Mouse (Mus musculus): ENCODE data around the gene Zswim5.
A peak's percentile ranks its signal among the peaks of the same experiment; 100 is the strongest.
"Not testable (repeated sequence)": the region's sequence is repeated elsewhere in the genome, so short reads cannot be mapped to it uniquely, and the experiment has no call there.

The Zswim5 gene

DNA sequence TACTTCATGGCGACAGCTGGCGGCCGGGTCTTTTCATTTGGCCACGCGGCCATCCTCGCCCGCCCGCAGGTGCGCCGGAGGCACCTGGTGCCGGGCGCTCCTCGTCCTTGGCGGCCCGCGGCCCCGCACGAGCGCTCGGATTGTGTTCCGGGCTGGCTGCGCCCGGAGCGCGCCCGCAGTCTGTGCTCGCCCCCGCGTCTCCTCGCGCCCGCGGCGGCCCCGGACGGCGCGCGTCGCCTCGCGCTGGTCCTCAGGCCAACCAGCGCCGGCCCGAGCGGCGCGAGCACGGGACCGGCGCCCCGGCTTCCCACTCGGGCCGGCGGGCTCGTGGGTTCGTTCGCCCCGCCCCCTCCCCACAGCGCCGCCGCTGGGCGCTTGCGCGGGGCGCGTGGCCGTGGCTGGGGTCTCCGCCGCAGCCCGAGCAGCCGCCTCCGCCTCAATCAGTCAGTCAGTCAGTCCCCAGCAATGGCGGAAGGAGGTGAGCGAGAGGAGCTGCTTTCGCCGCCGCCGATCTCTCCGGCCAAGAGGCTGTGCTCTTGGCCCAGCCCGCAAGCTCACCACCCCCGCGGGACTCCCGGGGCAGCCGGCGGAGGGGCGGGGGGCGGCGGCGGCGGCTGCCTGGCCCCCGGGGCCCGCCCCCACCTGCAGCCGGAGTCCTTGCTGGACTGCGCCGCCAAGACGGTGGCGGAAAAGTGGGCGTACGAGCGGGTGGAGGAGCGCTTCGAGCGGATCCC lies at the start of gene Zswim5:
Zswim5 (plus strand) TSS at position 382 of the 734 bp plus-strand sequence.
- DNase-seq: peak; percentile 64 to 85

DNA sequence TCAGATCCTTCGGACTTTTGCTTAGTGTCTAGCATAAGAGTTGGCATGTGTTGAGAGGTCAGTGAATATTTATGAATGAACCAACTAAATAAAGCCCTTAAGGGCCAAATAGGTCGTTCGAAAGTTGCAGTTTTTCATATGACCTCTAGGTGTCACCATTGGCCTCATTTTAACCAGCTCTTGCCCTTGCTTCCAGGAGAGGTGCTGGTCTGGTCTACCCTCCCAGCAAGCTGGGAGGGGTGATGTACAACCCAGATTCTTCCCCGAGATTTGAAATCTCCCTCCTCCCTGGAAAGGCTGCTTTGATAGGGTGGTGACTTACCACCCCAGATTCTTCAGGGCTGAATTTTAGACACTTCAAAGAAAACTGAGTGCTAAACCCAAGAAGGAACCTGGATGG lies 49.4 kb upstream of the Zswim5 start:
- DNase-seq: peak in 1 of 2 experiments; percentile 55

DNA sequence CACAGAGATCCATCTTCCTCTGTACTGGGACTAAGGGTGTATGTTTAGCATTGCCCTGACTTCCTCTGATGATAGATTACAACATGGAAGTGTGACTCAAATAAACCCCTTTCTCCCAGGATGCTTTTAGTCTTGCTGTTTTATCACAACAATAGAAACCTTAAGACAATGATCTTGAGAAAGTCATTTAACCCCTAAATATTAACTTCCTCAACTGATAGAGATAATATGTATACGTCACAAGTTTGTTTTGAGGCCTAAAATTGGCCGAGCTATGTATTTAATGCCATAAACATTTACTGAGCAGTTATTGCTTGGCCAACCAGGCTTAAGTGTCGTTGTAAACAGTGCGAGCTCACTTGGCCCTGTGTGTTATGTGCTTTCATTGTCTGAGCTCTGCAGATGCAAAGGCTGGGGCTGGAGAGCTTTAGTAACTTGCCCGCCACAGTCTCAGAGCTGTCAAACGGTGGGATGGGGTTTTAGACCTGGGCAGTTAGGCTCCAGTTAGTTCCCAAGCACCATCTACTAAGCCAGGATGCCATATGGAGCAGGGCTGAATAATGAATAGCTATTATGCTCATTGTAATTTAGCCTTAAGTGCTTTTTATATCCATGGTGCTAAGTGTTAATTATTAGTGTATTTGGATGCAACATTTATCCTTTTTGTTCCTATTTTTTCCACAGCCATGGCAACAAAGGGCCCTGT lies 47.7 kb upstream of the Zswim5 start:
- DNase-seq: no peak

DNA sequence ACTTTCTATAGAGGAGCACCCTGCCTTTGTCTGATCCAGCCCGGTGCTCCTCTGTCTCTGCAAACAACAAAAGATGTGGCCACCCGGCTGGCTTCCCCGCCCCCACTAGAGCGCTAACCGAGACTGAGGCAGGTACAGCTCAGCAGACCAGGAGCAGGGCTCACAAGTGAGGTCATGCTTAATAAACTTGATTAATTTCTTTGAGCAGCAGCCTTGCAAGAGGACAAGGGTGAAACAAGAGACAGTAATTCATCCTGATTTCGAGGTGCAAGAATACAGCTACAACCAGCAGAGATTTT lies 47.2 kb upstream of the Zswim5 start:
- DNase-seq: no peak

DNA sequence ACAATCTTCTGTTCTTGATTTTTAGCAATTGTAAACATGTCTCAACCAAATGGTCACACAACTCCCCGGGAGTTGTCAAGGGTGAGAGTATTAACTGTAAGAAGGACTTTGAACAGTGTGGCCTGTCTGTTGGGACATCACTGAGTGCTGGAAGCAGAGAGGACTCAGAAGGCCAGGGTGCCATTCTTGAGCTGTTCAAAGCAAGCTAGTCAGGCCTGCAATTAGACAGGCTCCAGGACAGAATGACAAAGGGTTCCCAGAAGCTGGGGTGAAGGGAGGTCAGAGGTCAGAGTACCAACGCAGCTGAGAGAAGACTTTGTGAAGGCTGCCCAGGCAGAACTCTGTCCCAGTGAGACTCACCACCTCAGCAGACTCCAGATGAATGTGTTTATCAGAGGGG lies 38.2 kb upstream of the Zswim5 start:
- peak; percentile 40 to 69 for DNase-seq

DNA sequence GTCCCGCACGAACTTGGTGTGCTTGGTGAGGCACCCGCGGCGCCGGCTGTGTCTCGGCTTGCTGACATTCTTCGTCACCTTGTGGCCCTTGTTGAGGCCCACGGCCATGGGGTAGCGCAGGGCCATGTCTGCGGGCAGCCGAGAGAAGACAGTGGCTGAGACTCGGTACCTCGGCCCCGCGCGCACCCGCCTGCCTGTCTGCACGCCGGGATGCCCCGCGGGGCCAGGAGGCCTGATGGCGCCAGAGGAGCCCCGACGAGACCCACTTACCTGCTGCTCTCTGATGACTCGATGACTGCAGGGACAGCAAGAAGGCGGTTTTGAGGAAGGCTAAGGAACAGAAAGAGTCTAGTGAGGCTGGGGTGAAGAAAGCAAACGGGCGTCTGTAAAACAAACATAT lies 37.1 kb upstream of the Zswim5 start:
- DNase-seq: not testable (repeated sequence)

DNA sequence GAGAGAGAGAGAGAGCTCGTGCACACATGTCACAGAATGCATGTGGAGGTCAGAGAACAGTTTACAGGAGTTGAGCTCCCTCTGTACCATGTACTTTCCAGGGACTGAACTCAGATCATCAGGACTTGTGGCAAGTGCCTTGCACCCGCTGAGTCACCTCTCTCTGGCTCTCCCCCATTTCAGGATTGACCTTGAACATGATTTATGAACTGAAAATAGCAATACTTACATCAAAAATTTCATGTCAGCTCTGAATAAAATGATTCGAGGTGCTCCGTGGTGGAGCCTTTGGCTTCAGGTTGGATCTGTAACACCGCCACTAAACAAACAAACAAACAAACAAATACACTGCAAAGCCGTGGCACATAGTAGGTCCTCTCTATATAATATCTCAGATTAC lies 36.3 kb upstream of the Zswim5 start:
- no peak for DNase-seq

DNA sequence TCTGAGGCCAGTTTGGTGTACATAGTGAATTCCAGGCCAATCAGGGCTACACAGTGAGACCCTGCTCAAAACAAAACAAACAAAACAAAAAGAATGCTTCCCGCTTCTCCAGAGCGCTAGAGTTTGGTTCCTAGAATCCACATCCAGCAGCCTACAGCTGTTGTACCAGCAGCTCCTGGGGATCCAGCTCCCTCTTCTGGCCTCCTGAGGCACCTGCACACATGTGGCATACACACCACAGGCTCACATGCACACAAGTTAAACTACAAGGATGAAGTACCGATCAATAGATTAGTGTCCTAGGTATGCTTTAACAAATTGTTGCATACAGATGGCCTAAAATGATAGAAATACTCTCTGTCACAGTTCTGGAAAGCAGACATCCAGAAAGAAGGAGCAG lies 32.9 kb upstream of the Zswim5 start:
- DNase-seq: no peak

DNA sequence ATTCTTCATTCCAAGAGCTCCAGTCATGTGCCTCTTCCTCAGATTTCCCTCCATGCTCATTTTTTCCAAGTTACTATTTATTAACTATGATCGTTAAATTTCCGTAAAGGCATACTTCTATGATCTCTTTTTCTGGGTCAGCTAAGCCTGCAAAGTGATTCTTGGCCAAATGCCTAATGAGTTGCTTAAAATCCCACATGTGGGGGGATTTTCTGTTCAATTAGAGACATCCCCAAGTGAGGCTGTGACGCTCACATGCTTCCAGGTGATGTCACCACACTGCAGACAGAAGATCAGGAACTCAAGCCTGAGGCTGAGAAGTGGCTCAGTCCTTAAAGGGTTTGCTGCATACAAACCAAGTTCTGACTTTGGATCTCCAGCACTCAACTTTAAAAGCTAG lies 27.3 kb upstream of the Zswim5 start:
- no peak for DNase-seq

DNA sequence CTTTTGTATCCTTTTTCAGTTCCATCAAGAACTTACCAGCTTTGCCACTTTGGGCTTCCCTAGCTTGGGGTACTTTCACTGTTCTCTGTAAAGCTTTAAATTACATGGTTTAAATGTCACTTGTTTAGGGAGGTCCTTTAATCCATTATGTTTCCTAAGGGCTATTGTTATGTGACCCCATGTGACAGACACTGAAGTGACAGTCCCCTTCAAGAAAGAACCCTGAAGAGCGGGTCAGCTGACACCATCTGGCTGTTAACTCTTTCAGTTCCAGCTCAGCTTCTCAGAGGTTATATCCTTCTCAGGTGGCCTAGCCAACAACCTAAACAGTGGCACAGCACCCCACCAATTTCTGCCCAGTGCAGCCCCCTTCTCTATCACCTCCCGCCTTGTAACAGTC lies 22.9 kb upstream of the Zswim5 start:
- no peak for DNase-seq

DNA sequence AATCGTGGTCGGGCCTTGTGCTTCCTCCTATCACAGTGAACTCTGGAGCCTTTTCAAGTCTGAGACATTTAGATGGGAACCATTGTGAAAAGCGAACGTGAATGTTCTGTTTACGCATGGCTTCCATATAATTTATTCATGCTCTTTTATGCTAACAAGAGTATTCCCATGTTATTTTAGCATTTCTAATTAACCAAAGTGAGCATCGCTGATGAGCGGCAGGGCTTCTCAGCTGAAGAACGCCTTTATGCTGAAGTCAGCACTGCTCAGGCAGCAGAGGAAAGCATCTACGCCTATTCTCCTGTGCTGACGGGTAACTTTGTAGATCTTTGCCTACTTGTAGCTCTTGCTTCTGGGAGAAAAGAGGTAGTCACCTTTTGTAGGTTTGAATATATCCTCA lies 20.0 kb upstream of the Zswim5 start:
- DNase-seq: no peak

DNA sequence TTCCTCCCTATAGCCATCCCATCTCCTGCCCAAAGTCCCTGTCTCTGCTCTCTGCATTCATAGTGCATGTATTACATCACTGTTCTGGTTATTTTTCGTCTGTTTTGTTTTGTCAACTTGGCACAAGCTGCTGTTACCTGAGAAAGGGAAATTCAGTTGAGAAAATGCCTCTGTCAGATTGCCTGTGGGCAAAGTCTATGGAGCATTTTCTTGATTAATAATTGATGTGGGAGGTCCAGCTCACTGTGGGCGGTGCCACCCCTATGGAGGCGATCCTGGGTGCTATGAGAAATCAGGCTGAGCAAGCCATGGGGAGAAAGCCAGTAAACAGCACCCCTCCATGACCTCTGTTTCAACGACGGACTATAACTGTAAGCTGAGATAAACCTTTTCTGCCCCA lies 17.5 kb upstream of the Zswim5 start:
- DNase-seq: peak; percentile 69 to 82

DNA sequence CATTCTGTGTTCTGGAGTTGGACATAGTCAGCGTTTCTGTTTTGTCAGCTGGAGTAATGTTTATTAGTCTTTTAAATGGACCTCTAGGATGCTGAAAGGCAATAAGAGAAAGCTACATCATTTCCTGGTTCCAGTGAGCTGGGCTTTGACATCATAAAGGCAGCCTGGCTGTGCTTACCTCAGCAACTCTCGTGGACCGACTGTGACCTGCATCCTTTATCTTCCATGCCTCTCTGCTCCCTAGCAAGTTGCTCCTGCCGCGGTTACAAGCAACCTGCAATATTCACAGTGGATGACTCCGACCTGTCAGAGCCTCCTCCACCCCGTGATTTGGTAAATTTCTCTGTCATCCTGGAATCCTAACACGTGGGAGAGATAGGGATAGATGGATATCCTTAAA lies 15.2 kb upstream of the Zswim5 start:
- DNase-seq: peak in 1 of 2 experiments; percentile 8

DNA sequence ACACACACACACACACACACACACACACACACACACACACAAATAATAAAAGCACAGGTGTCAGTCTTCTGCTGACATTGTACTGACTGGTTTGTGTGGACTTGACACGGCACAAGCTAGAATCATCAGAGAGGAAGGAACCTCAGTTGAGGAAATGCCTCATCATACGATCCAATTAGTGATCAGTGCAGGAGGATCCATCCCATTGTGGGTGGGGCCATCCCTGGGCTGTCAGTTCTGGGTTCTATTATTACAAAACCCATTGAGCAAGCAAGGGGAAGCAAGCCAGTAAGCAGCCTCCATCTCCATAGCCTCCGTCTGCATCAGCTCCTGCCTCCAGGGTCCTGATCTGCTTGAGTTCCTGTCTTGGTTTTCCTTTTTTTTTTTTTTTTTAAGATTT lies 7.3 kb upstream of the Zswim5 start:
- DNase-seq: no peak

DNA sequence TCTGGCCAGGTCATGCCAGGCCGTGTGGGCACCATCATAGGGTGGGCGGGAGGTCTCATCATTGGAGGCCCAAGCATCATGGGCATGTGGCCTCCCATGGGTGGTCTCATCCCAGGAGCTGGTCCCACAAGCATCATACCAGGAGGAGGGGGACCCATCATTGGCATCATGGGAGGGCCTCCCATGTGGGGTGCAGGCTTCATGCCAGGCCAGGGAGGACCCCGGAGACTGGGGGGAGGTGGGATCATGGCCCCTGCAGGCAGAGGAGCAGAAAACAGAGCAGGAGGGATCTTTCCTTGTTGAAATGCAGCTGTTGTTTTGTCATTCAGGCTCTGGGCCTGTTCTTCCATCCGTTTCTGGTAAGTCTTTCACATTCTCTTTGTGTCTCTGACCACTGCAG lies 2.6 kb upstream of the Zswim5 start:
- DNase-seq: no peak

DNA sequence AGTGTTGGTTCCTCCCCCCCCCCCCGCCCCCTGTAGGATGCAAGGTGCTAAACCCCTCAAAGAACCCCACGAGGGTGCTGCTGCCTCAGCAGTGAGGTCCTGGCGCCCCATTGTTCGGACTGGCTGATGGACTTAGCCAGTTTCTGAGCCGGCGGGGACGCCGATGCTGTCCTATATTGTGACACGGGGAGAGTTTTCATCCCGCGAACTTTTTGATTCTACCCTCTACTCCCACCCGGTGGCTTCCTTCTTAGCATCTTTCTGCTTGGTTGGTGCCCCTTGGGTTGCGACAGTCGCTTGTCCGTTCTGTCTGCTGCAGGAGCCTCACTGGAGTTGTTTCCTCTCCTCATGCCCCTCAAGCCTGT lies 564 bp upstream of the Zswim5 start:
- DNase-seq: peak; percentile 40 to 68

DNA sequence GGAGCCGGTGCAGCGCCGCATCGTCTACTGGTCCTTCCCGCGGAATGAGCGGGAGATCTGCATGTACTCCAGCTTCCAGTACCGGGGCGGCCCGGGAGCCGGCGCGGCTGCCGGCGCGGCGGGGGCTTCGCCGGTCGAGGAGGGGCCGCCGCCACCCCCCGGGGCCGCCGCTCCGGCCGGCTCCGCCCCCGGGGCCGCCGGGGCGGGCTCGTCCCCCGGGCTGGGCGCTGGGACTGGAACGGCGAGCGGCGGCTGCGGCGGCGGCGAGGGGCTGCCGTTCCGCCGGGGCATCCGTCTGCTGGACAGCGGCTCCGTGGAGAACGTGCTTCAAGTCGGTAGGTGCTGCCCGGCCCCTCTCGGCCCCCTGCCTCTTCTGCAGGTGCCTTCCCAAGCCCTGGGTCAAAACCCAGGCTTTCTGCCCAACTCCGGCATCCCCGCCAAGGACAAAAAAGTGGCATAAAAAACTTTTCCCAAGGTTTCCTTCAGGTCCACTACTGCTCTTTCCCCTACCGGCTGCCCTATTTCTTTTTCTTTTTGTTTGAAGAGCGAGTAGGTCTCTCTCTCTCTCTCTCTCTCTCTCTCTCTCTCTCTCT lies 649 bp downstream of the Zswim5 start:
- peak; percentile 36 to 68 for DNase-seq

DNA sequence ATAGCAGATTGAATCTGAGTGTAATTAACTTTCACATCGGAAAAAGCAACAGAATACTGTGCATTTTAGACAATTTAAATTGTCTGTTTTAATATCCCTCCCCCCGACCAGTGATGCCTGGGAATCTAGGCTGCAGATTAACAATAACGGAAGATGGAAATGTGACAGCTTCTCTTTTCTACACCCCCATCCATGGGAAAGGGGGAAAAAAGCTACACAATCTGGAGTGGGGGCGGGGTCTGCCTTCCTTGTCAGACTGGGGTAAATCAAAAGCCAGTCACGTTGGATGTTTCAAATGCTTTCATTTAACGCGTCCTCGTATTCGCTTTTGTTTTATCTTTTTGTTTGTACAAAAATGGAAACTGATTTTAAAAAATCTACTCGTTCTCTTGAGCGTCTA lies 1.3 kb downstream of the Zswim5 start:
- peak in 1 of 2 experiments; percentile 19 for DNase-seq

DNA sequence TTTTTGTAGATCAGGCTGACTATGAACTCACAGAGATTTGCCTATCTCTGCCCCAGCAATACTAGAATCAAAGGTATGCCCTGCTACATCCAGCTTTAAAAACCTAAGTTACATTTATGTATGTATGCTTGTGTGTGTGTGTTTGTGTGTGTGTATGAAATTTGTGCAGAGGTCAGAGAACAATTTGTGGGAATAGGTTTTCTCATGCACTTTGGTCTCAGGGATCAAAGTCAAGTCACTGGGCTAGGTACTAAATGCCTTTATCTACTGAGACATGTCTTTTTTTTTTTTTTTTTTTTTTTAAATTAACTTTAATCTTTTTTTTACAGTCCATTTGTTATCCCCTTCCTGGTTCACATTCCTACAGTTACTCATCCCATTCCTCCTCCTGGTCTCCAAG lies 5.5 kb downstream of the Zswim5 start:
- no peak for DNase-seq

DNA sequence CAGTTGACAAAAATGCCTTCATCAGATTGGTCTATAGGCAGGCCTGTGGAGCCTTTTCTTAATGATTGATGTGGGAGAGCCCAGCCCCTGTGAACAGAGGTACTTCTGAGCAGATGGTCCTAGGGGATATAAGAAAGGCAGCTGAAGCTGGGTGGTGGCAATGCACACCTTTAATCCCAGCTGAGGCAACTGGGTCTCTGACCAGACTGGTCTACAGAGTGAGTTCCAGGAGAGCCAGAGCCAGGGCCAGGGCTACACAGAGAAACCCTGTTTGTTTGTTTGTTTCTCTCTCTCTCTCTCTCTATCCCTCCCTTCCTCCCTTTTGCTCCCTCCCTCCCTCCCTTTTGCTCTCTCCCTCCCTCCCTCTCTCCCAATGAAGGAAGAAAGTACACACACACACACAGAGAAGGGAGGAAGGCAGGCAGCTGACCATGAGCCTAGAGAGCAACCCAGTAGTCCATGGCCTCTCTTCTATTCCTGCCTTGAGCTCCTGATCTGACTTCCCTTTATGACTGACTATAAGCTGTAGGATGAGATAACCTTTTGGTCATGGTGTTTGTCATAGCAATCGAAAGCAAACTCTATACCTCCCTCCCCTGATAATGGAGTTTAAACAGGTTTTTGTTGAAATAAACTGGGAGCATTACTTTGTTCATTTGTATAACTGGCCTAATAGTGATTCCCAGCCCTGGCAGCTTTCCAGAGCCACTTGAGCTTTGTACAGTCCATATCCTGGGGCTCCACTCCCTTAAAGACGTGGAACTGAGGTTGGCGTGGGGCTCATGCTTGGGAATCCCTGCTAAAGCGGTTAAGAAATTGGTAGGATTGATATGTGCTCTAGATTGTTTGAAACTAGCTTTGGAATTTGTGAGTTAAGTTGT lies 17.3 kb downstream of the Zswim5 start:
- peak; percentile 65 to 71 for DNase-seq

DNA sequence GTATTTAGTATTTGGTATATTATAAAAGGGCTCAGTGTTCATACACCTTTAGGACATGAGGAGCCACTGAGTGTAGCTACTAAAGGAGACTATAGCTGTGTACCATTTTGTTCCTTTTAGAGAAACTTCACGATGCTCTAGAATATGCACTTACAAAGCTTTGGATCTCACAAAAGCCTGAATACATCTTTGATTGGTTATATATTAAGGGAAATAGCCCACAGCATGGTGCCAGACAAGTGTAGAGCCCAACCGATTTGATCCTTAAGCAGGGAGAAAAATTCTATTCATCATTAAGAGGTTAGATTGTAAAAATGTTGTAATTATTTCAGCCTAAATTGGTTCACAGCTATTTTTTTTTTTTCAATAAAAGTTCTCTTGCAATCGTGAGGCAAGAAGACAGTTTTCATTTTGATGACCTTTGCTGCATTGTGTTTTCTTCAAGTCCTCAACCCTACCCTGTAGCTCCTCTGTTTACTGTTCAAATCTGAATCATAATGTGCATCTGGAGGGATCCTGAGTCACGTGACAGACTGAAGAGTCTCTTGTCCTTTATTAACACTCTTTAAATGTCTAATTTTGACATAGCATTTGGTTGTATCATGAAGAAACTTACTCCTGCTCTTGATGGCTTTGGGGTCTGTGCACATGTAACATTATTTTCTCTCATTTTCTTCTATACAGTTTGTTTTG lies 33.5 kb downstream of the Zswim5 start:
- no peak for DNase-seq

DNA sequence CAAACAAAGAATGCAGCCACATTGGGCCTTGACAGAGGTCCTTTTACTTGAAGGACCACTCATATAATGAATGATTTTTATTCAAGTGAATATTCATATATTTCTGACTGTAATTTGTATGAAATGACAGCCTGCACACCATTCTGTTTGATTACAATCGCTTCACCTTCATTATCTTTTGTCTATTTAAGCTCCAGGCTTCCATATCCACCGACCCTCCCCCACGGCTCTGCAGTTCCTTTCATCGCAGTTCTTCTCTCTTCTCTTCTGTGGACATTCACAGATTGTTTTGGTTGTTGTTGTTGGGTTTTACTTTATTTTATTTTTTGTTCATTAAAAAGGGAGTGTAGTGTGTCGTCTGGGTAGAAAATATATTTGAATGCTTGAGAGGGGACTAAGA lies 34.0 kb downstream of the Zswim5 start:
- no peak for DNase-seq

DNA sequence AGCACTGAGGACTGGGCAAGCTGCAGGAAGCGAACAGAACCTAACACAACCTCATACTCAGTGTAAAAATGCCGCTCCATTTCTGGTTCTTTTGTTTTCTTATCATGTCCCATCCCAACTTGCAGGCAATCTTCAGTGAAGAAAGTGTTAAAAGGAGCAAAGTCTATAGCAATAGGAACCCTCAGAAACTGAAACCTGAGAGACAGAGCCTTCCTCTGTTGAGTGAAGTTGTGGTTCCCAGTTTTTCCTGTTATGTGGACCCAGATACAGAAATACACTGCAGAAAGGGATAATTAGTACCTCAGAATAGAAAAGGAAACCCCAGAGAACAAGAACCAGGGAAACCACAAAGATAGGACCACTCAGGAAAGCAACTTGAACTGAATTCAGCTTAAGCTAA lies 36.1 kb downstream of the Zswim5 start:
- no peak for DNase-seq
